Mouse (Mus musculus): Measurements from ENCODE around the gene Ccl28.
"Not testable (repeated sequence)": the region's sequence is repeated elsewhere in the genome, so short reads cannot be mapped to it uniquely, and the experiment has no call there.

Ccl28 gene

GRCm38 (mm10) chr13:119649699-119650046 lies 26.1 kb downstream of the Ccl28 start:
- no peak for DNase-seq

GRCm38 (mm10) chr13:119654734-119655133 lies 31.1 kb downstream of the Ccl28 start:
- DNase-seq = no peak

- DNase-seq = no peak
Measured at GRCm38 (mm10) chr13:119656246-119656645, 32.6 kb downstream of the Ccl28 start.

GRCm38 (mm10) chr13:119656846-119657416 lies 33.3 kb downstream of the Ccl28 start:
- DNase-seq = no peak

- DNase-seq = peak; percentile 52
Measured at GRCm38 (mm10) chr13:119661420-119661819, 37.8 kb downstream of the Ccl28 start.

- DNase-seq = no peak
Measured at GRCm38 (mm10) chr13:119678794-119679193, 55.2 kb downstream of the Ccl28 start.

GRCm38 (mm10) chr13:119679721-119680120 lies 56.1 kb downstream of the Ccl28 start:
- DNase-seq = no peak

- no peak for DNase-seq
Measured at GRCm38 (mm10) chr13:119681161-119681560, 57.5 kb downstream of the Ccl28 start.

- peak; percentile 34 for DNase-seq
Measured at GRCm38 (mm10) chr13:119684416-119685177, 61.0 kb downstream of the Ccl28 start.

GRCm38 (mm10) chr13:119689709-119690038 lies 66.1 kb downstream of the Ccl28 start:
- no peak for DNase-seq

- DNase-seq = peak; percentile 99
Measured at GRCm38 (mm10) chr13:119690039-119690728, 66.6 kb downstream of the Ccl28 start, which contains the start of gene Hmgcs1. Gene Hmgcs1 (plus strand): TSS chr13:119690379.

- DNase-seq = no peak
Measured at GRCm38 (mm10) chr13:119690876-119691620, 67.4 kb downstream of the Ccl28 start.

GRCm38 (mm10) chr13:119691958-119692357 lies 68.3 kb downstream of the Ccl28 start:
- DNase-seq = not testable (repeated sequence)

GRCm38 (mm10) chr13:119695676-119696075 lies 72.1 kb downstream of the Ccl28 start:
- DNase-seq = no peak

- DNase-seq = no peak
Measured at GRCm38 (mm10) chr13:119696496-119696895, 72.9 kb downstream of the Ccl28 start.

GRCm38 (mm10) chr13:119698436-119698835 lies 74.8 kb downstream of the Ccl28 start:
- DNase-seq = no peak
